Mouse (Mus musculus): ENCODE measurements around the gene Cplx1. TPM values are rescaled to one million over a fixed set of nuclear protein-coding genes. Genes with fewer than 3 reads are reported as not detected.

The Cplx1 gene
- polyA plus RNA-seq (2012; rRNA removed), result 34.0 and 34.5 TPM in 2 replicates

GRCm38 (mm10) chr5:108549489-108550206 lies at the start of gene Cplx1:
Gene Cplx1 (minus strand): TSS chr5:108550024.

Other genes with a start within 250 kb of the Cplx1 start
- gene Pigg, start 237.4 kb downstream of the Cplx1 start, polyA plus RNA-seq (2012; rRNA removed), result 5.7 and 6.2 TPM in 2 replicates
- 26.8 and 28.5 TPM in 2 replicates for gene Gm42517, start 182.1 kb downstream of the Cplx1 start, polyA plus RNA-seq (2012; rRNA removed)
- gene Pde6b, start 161.6 kb downstream of the Cplx1 start, polyA plus RNA-seq (2012; rRNA removed), result 0.03 TPM in 1 of 2 replicates, not detected in the other
- 217 and 232 TPM in 2 replicates for gene Atp5k, start 115.6 kb downstream of the Cplx1 start, polyA plus RNA-seq (2012; rRNA removed)
- 0.64 and 0.69 TPM in 2 replicates for gene Mfsd7a, start 101.1 kb downstream of the Cplx1 start, polyA plus RNA-seq (2012; rRNA removed)
- gene Pcgf3, start 88.8 kb downstream of the Cplx1 start, polyA plus RNA-seq (2012; rRNA removed), result 30.9 and 34.2 TPM in 2 replicates
- 60.7 and 61.0 TPM in 2 replicates for gene Gak, start 79.7 kb upstream of the Cplx1 start, polyA plus RNA-seq (2012; rRNA removed)
- 31.7 and 33.5 TPM in 2 replicates for gene Tmem175, start 79.7 kb upstream of the Cplx1 start, polyA plus RNA-seq (2012; rRNA removed)
- gene Idua, start 110.3 kb upstream of the Cplx1 start, polyA plus RNA-seq (2012; rRNA removed), result 14.8 and 15.1 TPM in 2 replicates
- gene Dgkq, start 119.6 kb upstream of the Cplx1 start, polyA plus RNA-seq (2012; rRNA removed), result 71.8 and 73.1 TPM in 2 replicates
- 4.0 and 4.2 TPM in 2 replicates for gene Slc26a1, start 125.5 kb upstream of the Cplx1 start, polyA plus RNA-seq (2012; rRNA removed)
- gene Fgfrl1, start 142.4 kb upstream of the Cplx1 start, polyA plus RNA-seq (2012; rRNA removed), result 13.7 and 18.8 TPM in 2 replicates
- not detected in 2 replicates for gene Rnf212, start 225.0 kb upstream of the Cplx1 start, polyA plus RNA-seq (2012; rRNA removed)
- gene Tmed11, start 245.3 kb upstream of the Cplx1 start, polyA plus RNA-seq (2012; rRNA removed), result not detected in 2 replicates